Mouse (Mus musculus) hindbrain, embryonic 11.5 days (tissue): ENCODE results near the gene Cbx1. TPM values are rescaled to one million over a fixed set of nuclear protein-coding genes. Genes with fewer than 3 reads are reported as not detected.
"Not testable (repeated sequence)": the region's sequence is repeated elsewhere in the genome, so short reads cannot be mapped to it uniquely, and the experiment has no call there.

Source experiments
- ATAC-seq: fragments of 200-750 bp; cut with Nextera tagmentation; 2 replicates; pipeline ENCODE4 v1.8.0; 2017; ENCODE audit warnings: mild to moderate bottlenecking, moderate TSS enrichment, moderate library complexity; ENCODE audit not compliant: low FRiP score
- DNase-seq: peaks from one replicate; pipeline ENCODE4 v3.0.0-alpha.2; 2015; ENCODE audit warnings: low spot score
- H3K27ac ChIP-seq: fragments of 300-500 bp; sonication (generic); 2 replicates; pipeline ENCODE4 v1.5.1; 2014; ENCODE audit warnings: mild to moderate bottlenecking, low read depth, low read length
- H3K27me3 ChIP-seq: fragments of 300-500 bp; sonication (generic); 2 replicates; pipeline ENCODE4 v1.6.1; 2014; ENCODE audit warnings: mild to moderate bottlenecking, low read length, moderate library complexity, mixed read lengths; ENCODE audit not compliant: control insufficient read depth, insufficient read depth
- H3K36me3 ChIP-seq: fragments of 300-500 bp; sonication (generic); 2 replicates; pipeline ENCODE4 v1.6.1; 2014; ENCODE audit warnings: mild to moderate bottlenecking, low read length, moderate library complexity, mixed read lengths; ENCODE audit not compliant: control insufficient read depth, insufficient read depth
- H3K4me1 ChIP-seq: fragments of 300-500 bp; sonication (generic); replicated peaks from 2 replicates; pipeline ENCODE4 v1.6.1; 2014; ENCODE audit warnings: low read length, mixed read lengths; ENCODE audit not compliant: control insufficient read depth, insufficient read depth
- H3K4me2 ChIP-seq: fragments of 300-500 bp; sonication (generic); replicated peaks from 2 replicates; pipeline ENCODE4 v1.6.1; 2014; ENCODE audit warnings: mild to moderate bottlenecking, low read depth, low read length
- H3K4me3 ChIP-seq: fragments of 300-500 bp; sonication (generic); 2 replicates; pipeline ENCODE4 v1.5.1; 2014; ENCODE audit warnings: low read depth, low read length
- H3K9ac ChIP-seq: fragments of 300-500 bp; sonication (generic); 2 replicates; pipeline ENCODE4 v1.6.1; 2014; ENCODE audit warnings: low read depth, low read length
- H3K9me3 ChIP-seq: fragments of 300-500 bp; sonication (generic); 2 replicates; pipeline ENCODE4 v1.6.1; 2016; ENCODE audit warnings: low read length; ENCODE audit not compliant: control insufficient read depth
- WGBS: fragments of 180-500 bp; shearing (Covaris S2); extraction: QIAGEN DNeasy Blood & Tissue Kit; methylation state at CpG from one replicate; pipeline ENCODE4 v1.1.7; 2014; 5-methylcytosine and 5-hydroxymethylcytosine counted together
- polyA plus RNA-seq: library from polyadenylated mRNA; unstranded; fragments of >200 nt; fragmentation: Nextera tagmentation; extraction: Ambion mirVana; gene quantifications from 2 replicates; pipeline ENCODE4 v1.2.1, GENCODE M21; 2014

Cbx1 gene
- polyA plus RNA-seq, 1 experiment from 2014 or later: 158 TPM

GRCm38 (mm10) chr11:96796586-96796985, 7.7 kb downstream of the Cbx1 start:
- no peaks in the 10 kb centered on the region for H3K4me1 ChIP-seq
- DNase-seq (no peak), ATAC-seq (no peak)
- no peaks in the 10 kb centered on the region for H3K9me3 ChIP-seq
- WGBS: 76% methylated on average over 1 of the region's 1 CpGs
- no peak overlapping the region for H3K9ac ChIP-seq
- H3K4me2 ChIP-seq: no peak overlapping the region
- no peaks in the 10 kb centered on the region for H3K27me3 ChIP-seq
- H3K27ac ChIP-seq: no peak overlapping the region
- no peaks in the 10 kb centered on the region for H3K36me3 ChIP-seq
- H3K4me3 ChIP-seq: no peak overlapping the region

- H3K27ac ChIP-seq: no peak overlapping the region
- ATAC-seq (no peak), DNase-seq (no peak)
- no peak overlapping the region for H3K4me3 ChIP-seq
- H3K4me2 ChIP-seq: no peak overlapping the region
- WGBS: 92% methylated on average over 2 of the region's 2 CpGs
- no peaks in the 10 kb centered on the region for H3K27me3 ChIP-seq
- H3K4me1 ChIP-seq: no peaks in the 10 kb centered on the region
- no peak overlapping the region for H3K9ac ChIP-seq
- H3K9me3 ChIP-seq: no peaks in the 10 kb centered on the region
- H3K36me3 ChIP-seq: 0 out of 2 replicates have a peak, but pooled peaks cover 2% of the 10 kb centered on the region
Observed at GRCm38 (mm10) chr11:96799511-96799910, 10.6 kb downstream of the Cbx1 start.

- Histone ChIP-seq H3K27ac (no peak overlapping the region), H3K9ac (no peak overlapping the region), H3K9me3 (no peaks in the 10 kb centered on the region), H3K4me2 (no peak overlapping the region), H3K36me3 (peaks cover 16% of the 10 kb centered on the region), H3K4me3 (no peak overlapping the region), H3K4me1 (no peaks in the 10 kb centered on the region), H3K27me3 (no peaks in the 10 kb centered on the region)
- DNase-seq (no peak), ATAC-seq (no peak)
- WGBS: 93% methylated on average over 5 of the region's 5 CpGs
Observed at GRCm38 (mm10) chr11:96805606-96806005, 16.7 kb downstream of the Cbx1 start.

GRCm38 (mm10) chr11:96808066-96808465, 19.1 kb downstream of the Cbx1 start:
- peaks cover 18% of the 10 kb centered on the region for H3K36me3 ChIP-seq

GRCm38 (mm10) chr11:96809562-96810235, 20.8 kb downstream of the Cbx1 start:
- ATAC-seq: no peak
- Histone ChIP-seq H3K36me3 (peaks cover 16% of the 10 kb centered on the region), H3K27me3 (no peaks in the 10 kb centered on the region), H3K9ac (no peak overlapping the region), H3K4me1 (no peaks in the 10 kb centered on the region), H3K9me3 (no peaks in the 10 kb centered on the region), H3K4me3 (no peak overlapping the region), H3K4me2 (no peak overlapping the region), H3K27ac (no peak overlapping the region)
- no peak for DNase-seq
- WGBS: 92% methylated on average over 6 of the region's 6 CpGs

More at GRCm38 (mm10) chr11:96808066-96808465, 19.1 kb downstream of the Cbx1 start:
- no peak overlapping the region for H3K27ac ChIP-seq
- ATAC-seq (no peak), DNase-seq (no peak)
- no peaks in the 10 kb centered on the region for H3K4me1 ChIP-seq
- 70% methylated on average over 1 of the region's 1 CpGs for WGBS
- no peaks in the 10 kb centered on the region for H3K27me3 ChIP-seq
- no peak overlapping the region for H3K4me3 ChIP-seq
- no peak overlapping the region for H3K9ac ChIP-seq
- no peak overlapping the region for H3K4me2 ChIP-seq
- H3K9me3 ChIP-seq: no peaks in the 10 kb centered on the region

- H3K27me3 ChIP-seq, H3K36me3 ChIP-seq, H3K9me3 ChIP-seq, DNase-seq, H3K4me1 ChIP-seq, ATAC-seq, H3K4me2 ChIP-seq, H3K9ac ChIP-seq, H3K4me3 ChIP-seq, H3K27ac ChIP-seq: not testable (repeated sequence)
- WGBS: 91% methylated on average over 1 of the region's 1 CpGs
Observed at GRCm38 (mm10) chr11:96811188-96811587, 22.3 kb downstream of the Cbx1 start.

GRCm38 (mm10) chr11:96813455-96813854, 24.5 kb downstream of the Cbx1 start:
- Histone ChIP-seq H3K27me3 (no peaks in the 10 kb centered on the region), H3K4me2 (no peak overlapping the region), H3K9ac (no peak overlapping the region), H3K36me3 (peaks cover 12% of the 10 kb centered on the region), H3K9me3 (no peaks in the 10 kb centered on the region), H3K4me1 (no peaks in the 10 kb centered on the region), H3K4me3 (no peak overlapping the region), H3K27ac (no peak overlapping the region)
- DNase-seq (no peak), ATAC-seq (no peak)
- WGBS: 88% methylated on average over 4 of the region's 4 CpGs

- DNase-seq: no peak
- Histone ChIP-seq H3K27me3 (no peaks in the 10 kb centered on the region), H3K27ac (no peak overlapping the region), H3K4me2 (no peak overlapping the region), H3K4me3 (no peak overlapping the region), H3K36me3 (peaks cover 8% of the 10 kb centered on the region), H3K9me3 (no peaks in the 10 kb centered on the region), H3K9ac (no peak overlapping the region), H3K4me1 (no peaks in the 10 kb centered on the region)
- ATAC-seq: no peak
- 90% methylated on average over 5 of the region's 5 CpGs for WGBS
Observed at GRCm38 (mm10) chr11:96813920-96814319, 25.0 kb downstream of the Cbx1 start.

GRCm38 (mm10) chr11:96814443-96814842, 25.5 kb downstream of the Cbx1 start:
- DNase-seq (no peak), ATAC-seq (no peak)
- no peak overlapping the region for H3K4me2 ChIP-seq
- WGBS: 92% methylated on average over 2 of the region's 2 CpGs
- H3K4me3 ChIP-seq: no peak overlapping the region
- H3K9ac ChIP-seq: no peak overlapping the region
- H3K27ac ChIP-seq: no peak overlapping the region
- no peaks in the 10 kb centered on the region for H3K4me1 ChIP-seq
- H3K9me3 ChIP-seq: no peaks in the 10 kb centered on the region
- H3K27me3 ChIP-seq: no peaks in the 10 kb centered on the region
- H3K36me3 ChIP-seq: peaks cover 6% of the 10 kb centered on the region; the same call in 1 of the 2 replicates
